Comparison of ENCODE assay signal across 8 mouse cellular contexts in genomic region chr6:85431842-85432431, GRCm38 (mm10). TPM values are rescaled to one million over a fixed set of nuclear protein-coding genes. Genes with fewer than 3 reads are reported as not detected.
DNase-seq lines count a peak whose midpoint lies in the region; ATAC-seq and TF ChIP-seq lines count a peak whose summit lies in the region.

TSS of gene Smyd5 (plus strand) at chr6:85431989.

- peaks cover 15% of the 10 kb centered on the region for H3K27me3 ChIP-seq in E14TG2a.4 (ENCODE audit: insufficient read depth, low read length)
- peaks cover 9% of the 10 kb centered on the region; the same call in 1 of the 2 replicates for H3K27me3 ChIP-seq in forebrain, embryonic 12.5 days
- H3K27me3 ChIP-seq in heart, embryonic 16.5 days (ENCODE audit: control insufficient read depth, insufficient read depth, low read length) = no peaks in the 10 kb centered on the region; the same call in 1 of the 2 replicates
- no peaks in the 10 kb centered on the region for H3K27me3 ChIP-seq in liver, embryonic 14.5 days (ENCODE audit: control insufficient read depth, insufficient read depth, low read length)
- H3K27me3 ChIP-seq in stomach, embryonic 16.5 days (ENCODE audit: control insufficient read depth, insufficient read depth, low read length) = no peaks in the 10 kb centered on the region

- peak; percentile 81 for DNase-seq in c-Kit-positive CD71-positive TER-119-positive erythroid progenitor cells, embryonic 14.5 days (ENCODE audit: low spot score)
- DNase-seq in kidney, postnatal 36 days = peak; percentile 90 to 96
- peak; percentile 61 to 71 (median 69) for DNase-seq in liver, embryonic 14.5 days (ENCODE audit: low read depth in 3 of 3, low spot score in 3 of 3)
- peak; percentile 91 for DNase-seq in neural tube, embryonic 10.5 days (ENCODE audit: extremely low spot score, low spot score)

- H3K4me2 ChIP-seq in forebrain, embryonic 12.5 days = peak within 1 kb of the TSS; percentile 89
- H3K4me2 ChIP-seq in heart, embryonic 16.5 days (ENCODE audit: low read depth, low read length) = peak within 1 kb of the TSS; percentile 81
- H3K4me2 ChIP-seq in liver, embryonic 14.5 days (ENCODE audit: low read depth) = peak within 1 kb of the TSS; percentile 74
- H3K4me2 ChIP-seq in stomach, embryonic 16.5 days (ENCODE audit: low read depth, low read length) = peak within 1 kb of the TSS; percentile 56

- no peak for TF ChIP-seq CTCF in E14TG2a.4 (conservative IDR thresholded peaks at IDR 0.05; ENCODE audit: low read length)
- TF ChIP-seq CTCF in liver, embryonic 14.5 days (IDR thresholded peaks at IDR 0.05; ENCODE audit: low read depth) = no peak

- H3K36me3 ChIP-seq in E14TG2a.4 (ENCODE audit: insufficient read depth, low read length) = peaks cover 22% of the 10 kb centered on the region
- no peaks in the 10 kb centered on the region for H3K36me3 ChIP-seq in forebrain, embryonic 12.5 days (replicated peaks)
- no peaks in the 10 kb centered on the region for H3K36me3 ChIP-seq in heart, embryonic 16.5 days (ENCODE audit: control insufficient read depth, insufficient read depth)
- no peaks in the 10 kb centered on the region for H3K36me3 ChIP-seq in liver, embryonic 14.5 days (replicated peaks; ENCODE audit: control insufficient read depth, insufficient read depth, low read depth)
- H3K36me3 ChIP-seq in stomach, embryonic 16.5 days (ENCODE audit: control insufficient read depth, insufficient read depth, low read length) = no peaks in the 10 kb centered on the region

- no peak for TF ChIP-seq EP300 in liver, embryonic 14.5 days (IDR thresholded peaks at IDR 0.05; ENCODE audit: low read depth)

- H3K9ac ChIP-seq in forebrain, embryonic 12.5 days = peak within 1 kb of the TSS; percentile 76
- peak within 1 kb of the TSS; percentile 92 for H3K9ac ChIP-seq in heart, embryonic 16.5 days (ENCODE audit: low read length)
- H3K9ac ChIP-seq in liver, embryonic 14.5 days (replicated peaks) = peak within 1 kb of the TSS; percentile 60
- H3K9ac ChIP-seq in stomach, embryonic 16.5 days (ENCODE audit: low read length) = peak within 1 kb of the TSS; percentile 70

- no peak within 1 kb of the TSS for H3K27ac ChIP-seq in forebrain, embryonic 12.5 days
- H3K27ac ChIP-seq in heart, embryonic 16.5 days (ENCODE audit: low read length) = no peak within 1 kb of the TSS
- no peak within 1 kb of the TSS for H3K27ac ChIP-seq in liver, embryonic 14.5 days
- H3K27ac ChIP-seq in stomach, embryonic 16.5 days (ENCODE audit: low read length) = no peak within 1 kb of the TSS

- peak within 1 kb of the TSS; percentile 100 for H3K4me3 ChIP-seq in E14TG2a.4 (replicated peaks; ENCODE audit: low read length)
- H3K4me3 ChIP-seq in forebrain, embryonic 12.5 days (replicated peaks) = peak within 1 kb of the TSS; percentile 70
- H3K4me3 ChIP-seq in heart, embryonic 16.5 days (ENCODE audit: low read length) = peak within 1 kb of the TSS; percentile 97
- peak within 1 kb of the TSS; percentile 72 to 74 for H3K4me3 ChIP-seq in liver, embryonic 14.5 days (ENCODE audit: insufficient read depth in 1 of 2, low read depth in 2 of 2, low read length in 2 of 2)
- peak within 1 kb of the TSS; percentile 68 for H3K4me3 ChIP-seq in stomach, embryonic 16.5 days (replicated peaks; ENCODE audit: low read length)

- peaks cover 48% of the 10 kb centered on the region for H3K4me1 ChIP-seq in E14TG2a.4 (replicated peaks; ENCODE audit: low read depth, low read length)
- H3K4me1 ChIP-seq in forebrain, embryonic 12.5 days = peaks cover 15% of the 10 kb centered on the region
- peaks cover 11% of the 10 kb centered on the region for H3K4me1 ChIP-seq in heart, embryonic 16.5 days (ENCODE audit: control insufficient read depth, insufficient read depth, low read length)
- peaks cover 3 to 11% of the 10 kb centered on the region in 2 experiments; a peak in 3 of 4 replicates for H3K4me1 ChIP-seq in liver, embryonic 14.5 days (replicated peaks; ENCODE audit: control insufficient read depth in 2 of 2, insufficient read depth in 2 of 2, low read length in 1 of 2)
- H3K4me1 ChIP-seq in stomach, embryonic 16.5 days (ENCODE audit: control insufficient read depth, insufficient read depth, low read length) = no peaks in the 10 kb centered on the region

- no peaks in the 10 kb centered on the region for H3K9me3 ChIP-seq in E14TG2a.4 (ENCODE audit: low read length)
- no peaks in the 10 kb centered on the region for H3K9me3 ChIP-seq in forebrain, embryonic 12.5 days
- no peaks in the 10 kb centered on the region for H3K9me3 ChIP-seq in heart, embryonic 16.5 days (replicated peaks; ENCODE audit: control insufficient read depth, low read length)
- no peaks in the 10 kb centered on the region for H3K9me3 ChIP-seq in liver, embryonic 14.5 days (ENCODE audit: control insufficient read depth, low read length)
- H3K9me3 ChIP-seq in stomach, embryonic 16.5 days (replicated peaks; ENCODE audit: control insufficient read depth, low read length) = no peaks in the 10 kb centered on the region

- ATAC-seq in forebrain, embryonic 12.5 days (ENCODE audit: low FRiP score) = peak; percentile 79
- peak; percentile 86 for ATAC-seq in heart, embryonic 16.5 days (replicated peaks; ENCODE audit: extremely low read depth, insufficient read depth, low FRiP score)
- peak; percentile 88 for ATAC-seq in liver, embryonic 14.5 days (ENCODE audit: insufficient read depth)
- peak; percentile 84 for ATAC-seq in stomach, embryonic 16.5 days (ENCODE audit: insufficient read depth, low FRiP score)

- under 1% methylated on average over 39 of the region's 39 CpGs for WGBS in forebrain, embryonic 12.5 days
- under 1% methylated on average over 39 of the region's 39 CpGs for WGBS in heart, embryonic 16.5 days
- WGBS in liver, embryonic 14.5 days (ENCODE audit: insufficient replicate concordance) = under 1% methylated on average over 39 of the region's 39 CpGs
- WGBS in stomach, embryonic 16.5 days = under 1% methylated on average over 39 of the region's 39 CpGs

RNA-seq across cellular contexts. Expression of gene Smyd5, which starts in this region (rescaled TPM):
- 49.8 and 51.5 TPM in 2 replicates for polyA plus RNA-seq in forebrain, embryonic 12.5 days (2016; fragmentation: Nextera tagmentation; extraction: Ambion mirVana)
- polyA plus RNA-seq in heart, embryonic 16.5 days (2015; fragmentation: Nextera tagmentation; extraction: Ambion mirVana) = 35.0 and 35.6 TPM in 2 replicates
- 14.8 and 16.9 TPM in 2 replicates for polyA plus RNA-seq in liver, embryonic 14.5 days (2012; rRNA removed)
- 16.9 and 17.7 TPM in 2 replicates for polyA plus RNA-seq in liver, embryonic 14.5 days (2014; fragmentation: Nextera tagmentation; extraction: Ambion mirVana)
- polyA plus RNA-seq in stomach, embryonic 16.5 days (2015; fragmentation: Nextera tagmentation; extraction: Ambion mirVana) = 41.6 and 43.1 TPM in 2 replicates
